Mouse (Mus musculus): Measurements from ENCODE around the gene Cdc37. TPM values are rescaled to one million over a fixed set of nuclear protein-coding genes. Genes with fewer than 3 reads are reported as not detected.

Cdc37 gene
- total RNA-seq, 2 experiments from 2014 or later, result 175 to 181 TPM

DNA sequence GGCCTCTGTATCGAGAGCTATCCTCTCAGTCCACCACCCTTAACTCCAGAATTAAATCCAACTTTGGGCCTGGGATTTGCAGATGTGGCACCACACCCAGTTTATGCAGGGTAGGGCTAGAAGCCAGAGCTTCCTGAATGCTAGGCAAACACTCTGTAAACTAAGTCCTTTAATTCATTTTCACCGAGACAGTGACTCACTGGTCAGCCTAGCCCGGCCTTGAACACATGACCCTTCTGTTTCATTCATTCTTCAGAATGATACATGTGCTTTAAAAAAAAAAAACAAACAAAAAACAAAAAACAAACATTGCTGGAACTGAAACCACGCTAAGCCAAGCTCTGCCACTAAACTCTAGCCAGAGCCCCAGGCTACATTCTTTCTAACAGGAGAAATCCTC is 11.4 kb downstream of the Cdc37 start:
- no peak for DNase-seq (ENCODE audit: low spot score in 2 of 2)

DNA sequence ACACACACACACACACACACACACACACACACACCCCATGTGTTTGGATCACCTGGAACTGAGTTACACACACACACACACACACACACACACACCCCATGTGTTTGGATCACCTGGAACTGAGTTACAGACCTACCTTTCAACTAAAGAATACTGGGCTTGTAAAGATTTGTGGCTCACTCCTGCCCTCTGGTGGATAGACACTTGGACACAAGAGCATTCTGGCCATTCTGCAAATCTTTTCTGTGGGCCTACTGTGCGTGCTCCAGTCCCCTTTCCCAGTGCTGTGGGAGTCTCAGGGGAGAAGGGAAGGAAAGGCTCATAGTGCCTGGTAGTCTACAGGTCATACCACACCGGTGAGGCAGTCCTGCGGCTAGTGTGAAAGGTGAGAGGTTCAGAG is 12.6 kb downstream of the Cdc37 start:
- peak; percentile 48 to 66 for DNase-seq (ENCODE audit: low spot score in 2 of 2)

DNA sequence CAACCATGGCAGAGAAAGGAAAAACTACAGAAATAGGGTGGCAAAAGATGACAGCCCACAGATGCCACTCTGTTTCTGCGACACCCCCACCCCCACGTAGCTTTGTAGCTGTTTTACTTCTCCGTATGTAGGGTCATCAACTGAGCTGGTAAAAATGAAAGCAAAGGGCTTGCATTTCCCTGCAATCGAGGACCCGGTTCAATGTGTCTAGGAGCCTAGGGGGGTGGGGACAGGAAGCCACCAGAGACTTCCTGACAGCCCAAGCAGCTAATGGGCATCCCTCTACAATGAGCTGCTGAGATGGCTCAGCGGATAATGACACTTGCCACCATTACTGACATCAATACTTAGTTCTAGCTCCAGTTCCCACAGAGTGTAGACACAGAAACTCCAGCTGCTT is 13.4 kb downstream of the Cdc37 start:
- DNase-seq (ENCODE audit: low spot score in 2 of 2), result no peak

DNA sequence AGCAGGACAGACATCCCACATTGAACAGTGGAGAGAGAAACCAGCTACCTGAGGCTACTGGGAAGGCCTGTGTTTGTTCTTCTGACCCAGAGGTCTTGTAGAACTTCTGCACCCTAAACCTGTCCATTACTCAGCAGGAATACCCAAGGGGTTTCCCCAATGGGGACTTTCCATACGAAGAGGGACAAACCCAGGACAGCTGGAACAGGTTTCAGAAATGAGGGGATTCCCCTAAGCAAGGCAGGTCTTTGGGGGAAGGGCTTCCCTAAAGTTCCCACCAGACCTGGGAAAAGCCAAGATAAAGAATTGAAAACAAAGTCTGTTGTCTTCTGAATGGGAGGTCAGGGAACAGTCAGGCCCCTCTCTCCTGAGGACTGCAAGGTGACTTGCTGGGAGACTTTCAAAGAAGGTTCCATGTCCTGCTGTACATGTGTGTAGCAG is 13.8 kb downstream of the Cdc37 start:
- no peak for DNase-seq (ENCODE audit: low spot score in 2 of 2)

DNA sequence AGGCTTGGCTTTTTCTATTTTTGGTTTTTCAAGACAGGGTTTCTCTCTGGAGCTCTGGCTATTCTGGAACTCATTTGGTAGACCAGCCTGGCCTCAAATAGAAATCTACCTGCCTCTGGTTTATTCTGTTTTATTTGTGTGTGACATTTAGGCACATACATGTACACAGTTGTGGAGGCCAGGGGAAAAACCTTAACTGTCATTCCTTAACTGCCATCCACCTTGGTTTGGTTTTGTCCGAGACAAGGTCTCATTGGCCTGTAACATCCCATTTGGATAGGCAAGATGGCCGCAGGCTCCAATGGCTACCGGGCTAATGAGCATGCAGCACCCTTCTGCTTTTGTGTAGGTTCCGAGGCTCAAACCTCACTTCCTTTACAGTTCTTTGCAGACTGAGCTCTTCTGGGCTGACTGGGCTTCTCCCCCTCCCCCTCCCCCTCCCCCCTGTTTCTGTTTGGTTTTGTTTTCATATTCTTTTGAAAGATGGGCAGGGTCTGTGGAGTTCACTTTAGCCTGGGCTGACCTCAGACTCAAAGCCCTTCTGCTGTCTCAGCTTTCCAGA is 14.4 kb downstream of the Cdc37 start:
- DNase-seq (ENCODE audit: low spot score in 2 of 2), result no peak

DNA sequence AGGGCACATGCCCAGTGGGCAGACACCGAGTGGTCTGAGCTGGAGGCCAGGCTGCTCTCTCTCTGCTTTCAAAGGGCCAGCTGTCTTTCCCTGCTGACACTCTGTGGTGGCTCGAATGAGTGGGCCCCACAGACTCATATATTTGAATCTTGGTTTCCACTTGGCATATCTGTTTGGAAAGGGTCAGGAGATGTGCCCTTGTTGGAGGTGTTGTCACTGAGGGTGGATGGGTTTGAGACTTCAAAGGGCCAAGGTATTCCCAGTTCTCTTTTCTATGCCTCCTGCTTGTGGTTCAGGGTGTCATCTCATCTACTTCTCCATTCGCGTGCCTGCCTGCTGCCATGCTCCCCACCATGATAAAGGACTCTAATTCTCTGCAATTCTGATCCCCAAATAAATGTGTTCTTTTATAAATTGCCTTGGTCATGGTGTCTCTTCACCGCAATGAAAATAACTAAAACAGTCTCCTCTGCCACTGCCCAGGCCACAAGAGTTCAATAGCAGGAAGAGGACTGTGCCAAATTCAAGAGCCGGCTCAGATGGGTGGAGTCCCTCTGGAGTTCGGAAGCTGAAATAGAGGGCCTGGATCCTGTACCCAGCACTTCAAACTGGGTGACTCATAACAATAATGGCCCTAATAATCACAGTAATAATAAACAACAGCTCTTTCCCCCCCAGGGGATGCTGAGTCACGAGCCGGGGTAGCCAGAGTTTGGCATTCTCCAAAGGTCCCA is 15.0 kb downstream of the Cdc37 start:
- no peak for DNase-seq (ENCODE audit: low spot score in 2 of 2)

DNA sequence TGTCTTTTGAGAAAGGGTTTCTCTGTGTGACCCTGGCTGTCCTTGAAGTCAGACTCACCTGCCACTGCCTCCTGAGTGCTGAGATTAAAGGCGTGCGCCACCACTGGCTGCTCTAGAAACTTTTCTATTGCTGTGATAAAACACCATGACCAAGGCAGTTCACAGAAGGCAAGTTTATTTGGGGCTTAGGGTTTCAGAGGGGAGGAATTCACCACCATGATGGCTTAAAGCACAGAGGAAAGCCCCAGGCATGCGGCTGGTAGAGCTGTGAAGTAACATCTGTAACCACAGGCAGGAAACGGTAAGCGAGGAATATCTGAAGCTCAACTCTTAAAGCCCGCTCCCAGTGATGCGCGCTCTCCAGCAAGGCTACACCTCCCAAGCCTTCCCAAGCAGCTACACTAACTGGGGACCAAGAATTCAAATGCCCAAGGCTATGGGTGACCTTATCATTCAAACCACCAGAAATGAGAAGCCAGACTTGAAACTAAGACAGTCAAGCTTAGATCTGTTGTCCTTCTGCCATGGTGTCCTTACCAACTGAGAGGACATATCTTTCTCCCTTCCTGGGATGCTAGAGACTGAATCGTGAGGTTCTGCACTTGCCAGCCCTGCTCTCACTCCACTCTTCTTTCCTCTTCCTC is 16.6 kb downstream of the Cdc37 start:
- no peak for DNase-seq (ENCODE audit: low spot score in 2 of 2)

DNA sequence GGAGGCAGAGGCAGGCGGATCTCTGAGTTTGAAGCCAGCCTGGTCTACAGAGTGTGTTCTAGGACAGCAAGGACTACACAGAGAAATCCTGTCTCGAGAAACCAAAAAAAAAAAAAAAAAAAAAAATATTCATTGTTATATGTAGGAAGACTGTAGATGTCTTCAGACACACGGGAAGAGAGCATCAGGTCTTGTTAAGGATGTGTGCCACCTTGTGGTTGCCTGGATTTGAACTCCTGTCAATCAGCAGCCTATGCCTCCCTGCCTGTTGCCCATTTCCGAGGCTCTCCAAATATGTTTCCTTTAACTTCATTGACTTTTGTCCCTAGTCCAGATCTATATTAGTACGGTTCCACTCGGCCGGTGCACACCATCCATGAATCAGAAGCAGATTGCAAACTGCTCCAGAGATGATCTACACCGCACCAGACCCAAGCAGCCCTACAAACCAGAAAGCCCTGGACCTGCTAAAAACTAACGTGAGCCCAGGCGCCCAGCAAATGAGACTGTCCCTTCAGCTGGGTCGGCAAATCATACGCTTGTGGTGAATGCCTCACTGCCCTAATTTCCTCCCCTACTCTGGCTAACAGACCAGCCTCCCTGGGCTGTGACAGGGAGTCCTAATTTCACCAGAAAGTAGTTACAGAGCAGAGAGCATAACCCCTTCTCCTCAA is 17.5 kb downstream of the Cdc37 start:
- no peak for DNase-seq (ENCODE audit: low spot score in 2 of 2)

DNA sequence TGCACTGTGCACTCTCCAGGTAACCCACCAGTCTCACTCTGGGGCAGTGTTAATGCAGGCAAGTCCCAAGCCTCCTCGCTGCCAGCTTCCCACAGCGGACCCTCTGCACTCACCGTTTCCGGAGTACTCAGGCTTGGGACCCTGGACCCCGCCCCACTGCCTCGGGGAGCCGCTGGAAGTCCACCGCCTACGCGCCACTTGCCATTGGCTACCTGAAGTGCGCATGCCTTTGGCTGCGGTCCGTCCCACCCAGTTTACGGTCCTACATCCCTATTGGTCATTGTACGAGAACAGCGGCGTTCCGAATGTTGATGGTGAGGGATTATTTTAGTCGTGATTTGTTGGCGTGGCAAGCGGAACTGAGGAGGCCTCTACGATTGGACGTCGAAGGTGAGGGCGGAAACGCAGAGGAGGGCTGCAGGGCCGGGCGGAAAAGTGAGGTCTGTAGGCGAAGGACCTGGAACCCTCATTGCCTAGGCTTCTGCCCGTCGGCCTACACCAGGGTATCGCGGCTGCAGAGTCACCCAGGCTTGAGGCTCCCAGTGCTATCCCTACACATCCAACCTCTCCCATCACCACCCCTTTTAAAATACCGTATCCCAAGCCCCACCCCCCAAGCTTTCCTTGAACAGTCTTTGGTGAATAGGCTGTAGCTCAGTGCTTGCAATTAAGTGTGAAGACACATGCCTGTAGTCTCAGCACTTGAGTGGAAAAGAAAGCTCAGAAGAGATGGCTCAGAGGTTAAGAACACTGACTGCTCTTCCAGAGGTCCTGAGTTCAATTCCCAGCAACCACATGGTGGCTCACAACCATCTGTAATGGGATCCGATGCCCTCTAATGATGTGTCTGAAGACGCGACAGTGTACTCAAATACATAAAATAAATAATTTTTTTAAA is 18.5 kb downstream of the Cdc37 start, which contains the start of gene Tyk2:
TSS of gene Tyk2 (minus strand) at position 185 of the 898 bp plus-strand sequence.
- peak; percentile 80 for DNase-seq (ENCODE audit: low spot score in 2 of 2)

DNA sequence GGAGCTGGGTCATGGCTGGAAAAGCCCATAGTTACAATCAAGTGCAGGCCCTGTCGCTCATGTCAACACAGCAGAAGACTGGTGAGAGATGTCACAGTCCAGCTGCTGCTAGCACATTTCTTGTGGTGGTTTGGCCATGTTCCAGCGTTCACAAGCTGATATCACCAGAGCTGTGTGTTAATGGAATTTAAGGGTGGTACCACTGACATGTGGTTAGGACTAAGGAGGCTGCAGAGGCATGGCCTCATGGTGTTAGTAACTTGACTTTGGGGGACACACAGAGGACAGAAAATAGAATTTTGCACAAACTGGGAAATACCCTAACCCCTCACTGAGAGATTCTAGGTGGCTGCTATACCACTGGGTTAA is 23.5 kb downstream of the Cdc37 start:
- no peak for DNase-seq (ENCODE audit: low spot score in 2 of 2)

DNA sequence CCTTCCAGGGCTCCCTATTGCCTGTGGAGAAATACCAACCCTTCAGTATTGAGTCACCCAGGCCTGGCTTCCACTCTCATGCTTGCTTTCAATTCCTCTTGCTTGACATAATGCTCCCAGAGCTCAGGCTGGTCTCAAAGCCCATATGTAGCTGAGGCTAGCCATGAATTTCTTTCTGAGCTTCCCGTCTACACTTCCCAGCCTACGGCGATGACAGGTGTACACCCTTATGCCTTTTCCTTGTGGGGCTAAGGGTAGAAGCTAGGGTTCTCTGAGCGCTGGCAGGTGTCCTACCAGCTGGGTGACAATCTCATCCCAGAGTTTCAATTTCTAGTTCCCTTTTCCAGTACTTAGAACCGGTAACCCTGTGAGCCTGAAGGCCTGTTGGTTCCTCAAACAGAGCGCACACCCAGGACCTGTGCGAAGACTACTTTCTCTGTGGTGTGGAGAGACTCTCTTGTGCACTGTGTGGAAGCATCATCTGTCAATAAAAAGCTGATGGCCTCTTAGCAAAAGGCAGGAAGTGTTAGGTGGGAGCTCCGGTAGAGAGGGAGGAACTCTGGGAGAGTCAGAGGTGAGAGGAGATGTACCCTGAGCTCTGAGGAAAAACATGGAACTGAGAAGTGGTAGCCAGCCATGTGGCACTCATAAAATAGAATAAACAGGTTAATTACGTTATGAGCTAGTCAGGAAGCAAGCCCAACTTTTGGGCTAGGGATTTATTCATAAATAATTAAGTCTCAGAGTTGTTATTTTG is 24.1 kb downstream of the Cdc37 start:
- no peak for DNase-seq (ENCODE audit: low spot score in 2 of 2)

DNA sequence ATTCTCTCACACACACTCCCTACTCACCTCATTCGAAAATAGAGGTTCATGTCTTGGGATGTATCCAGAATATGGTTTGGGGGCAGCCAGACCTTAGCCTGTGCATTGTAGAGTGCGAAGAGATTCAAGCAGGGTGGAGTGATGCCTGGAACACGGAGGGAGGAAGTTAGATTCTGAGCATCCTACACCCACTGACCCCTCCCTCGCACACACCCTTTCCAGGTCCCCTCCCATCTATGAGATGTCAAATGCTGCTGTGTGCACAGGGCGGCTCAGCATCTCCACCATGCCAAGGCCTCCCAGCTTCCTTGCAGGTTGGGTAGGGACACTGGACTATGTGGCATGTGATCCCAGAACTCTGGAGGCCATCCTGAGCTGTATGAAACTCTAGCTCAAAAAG is 24.9 kb downstream of the Cdc37 start:
- DNase-seq (ENCODE audit: low spot score in 2 of 2), result no peak

DNA sequence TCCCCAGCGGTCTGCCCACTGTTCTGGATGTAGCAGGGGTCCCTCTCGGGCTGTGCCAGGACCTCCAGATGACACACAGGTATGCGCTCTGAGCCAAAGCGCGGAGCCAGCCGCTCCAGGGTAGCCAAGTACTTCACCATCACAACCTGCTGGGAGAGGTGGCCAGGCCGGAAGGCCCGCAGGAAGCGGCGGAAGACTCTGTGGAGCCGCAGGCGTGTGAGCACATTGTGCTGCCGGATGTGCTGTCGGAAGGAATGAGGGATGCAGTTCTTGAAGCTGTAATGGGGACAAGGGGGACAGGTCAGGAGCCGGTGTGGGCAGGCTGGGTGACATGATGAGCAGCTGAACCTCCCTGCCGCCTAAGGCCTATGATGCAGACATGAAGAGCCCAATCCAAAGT is 28.3 kb downstream of the Cdc37 start:
- DNase-seq (ENCODE audit: low spot score in 2 of 2), result no peak

DNA sequence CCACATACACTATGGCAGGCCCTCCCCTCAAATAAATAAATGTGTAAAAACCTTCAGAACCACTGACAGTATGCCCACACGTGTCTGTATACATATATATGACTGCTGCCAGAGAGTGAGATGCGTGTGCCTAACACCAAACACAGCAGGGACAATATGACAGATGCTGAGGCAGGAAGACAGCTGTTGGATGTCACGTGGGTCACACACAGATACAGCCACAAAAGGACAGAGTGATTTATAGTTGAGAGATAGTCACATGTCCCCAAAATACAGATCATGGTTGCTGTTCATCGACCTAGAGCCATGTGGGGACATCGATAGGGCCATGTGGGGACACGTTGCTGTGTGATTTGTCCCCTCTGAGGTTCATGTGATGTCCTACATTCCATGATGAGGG is 32.7 kb downstream of the Cdc37 start:
- DNase-seq (ENCODE audit: low spot score in 2 of 2), result no peak

DNA sequence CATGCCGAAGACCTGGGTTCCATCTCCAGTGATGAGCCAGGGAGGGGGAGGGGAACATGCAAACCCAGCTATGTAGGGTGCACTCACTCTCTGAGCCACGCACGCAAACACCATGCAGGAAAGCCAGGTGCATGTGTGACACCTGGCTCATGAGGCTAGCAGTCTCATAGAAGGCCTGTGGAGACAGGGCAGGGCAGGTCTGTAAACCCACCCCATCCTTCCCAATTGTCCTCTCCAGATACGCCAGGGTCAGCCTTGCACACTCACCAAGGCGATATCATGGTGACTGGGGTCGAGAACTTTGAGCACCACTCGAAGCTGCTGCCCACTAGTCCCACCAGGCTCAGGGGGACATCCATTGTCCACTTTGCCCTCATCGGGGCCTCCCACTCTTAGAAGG is 34.7 kb downstream of the Cdc37 start:
- DNase-seq (ENCODE audit: low spot score in 2 of 2), result no peak

DNA sequence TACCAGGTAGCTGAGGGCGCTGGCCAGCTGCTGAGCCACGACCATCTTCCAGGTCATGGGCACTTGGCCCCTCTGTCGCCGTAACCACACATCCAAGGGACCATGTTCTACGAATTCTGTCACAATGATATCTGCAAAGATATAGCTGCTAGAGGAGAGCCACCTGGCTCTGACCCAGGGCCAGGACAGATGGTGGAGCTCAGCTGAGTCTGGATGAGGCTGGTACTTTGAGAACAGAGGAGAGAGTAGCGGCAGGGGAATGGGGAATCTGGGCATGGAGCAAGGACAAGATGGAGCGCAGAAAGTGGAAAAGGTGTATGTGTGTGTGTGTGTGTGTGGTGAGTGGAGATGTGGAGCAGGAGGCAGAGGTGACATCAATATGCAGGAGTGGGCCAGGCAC is 35.6 kb downstream of the Cdc37 start:
- DNase-seq (ENCODE audit: low spot score in 2 of 2), result no peak

DNA sequence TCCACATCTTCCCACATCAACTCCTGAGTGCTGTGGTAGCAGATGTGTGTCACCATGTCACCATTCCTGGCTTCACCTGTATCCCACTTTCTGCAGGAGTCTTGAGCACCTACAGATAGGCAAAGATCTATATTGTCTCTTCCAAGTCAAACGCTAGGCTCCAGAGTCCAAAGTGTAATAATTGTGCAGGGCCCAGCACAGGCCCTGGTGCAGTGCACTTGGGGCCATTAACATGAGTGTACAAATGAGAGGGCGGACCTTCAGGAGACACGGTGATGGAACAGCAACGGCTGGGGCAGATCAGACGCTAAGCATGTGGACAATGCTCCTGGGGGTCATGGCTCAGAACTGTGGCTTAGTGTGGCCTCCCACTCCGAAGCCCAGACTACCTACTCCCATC is 36.0 kb downstream of the Cdc37 start:
- no peak for DNase-seq (ENCODE audit: low spot score in 2 of 2)

DNA sequence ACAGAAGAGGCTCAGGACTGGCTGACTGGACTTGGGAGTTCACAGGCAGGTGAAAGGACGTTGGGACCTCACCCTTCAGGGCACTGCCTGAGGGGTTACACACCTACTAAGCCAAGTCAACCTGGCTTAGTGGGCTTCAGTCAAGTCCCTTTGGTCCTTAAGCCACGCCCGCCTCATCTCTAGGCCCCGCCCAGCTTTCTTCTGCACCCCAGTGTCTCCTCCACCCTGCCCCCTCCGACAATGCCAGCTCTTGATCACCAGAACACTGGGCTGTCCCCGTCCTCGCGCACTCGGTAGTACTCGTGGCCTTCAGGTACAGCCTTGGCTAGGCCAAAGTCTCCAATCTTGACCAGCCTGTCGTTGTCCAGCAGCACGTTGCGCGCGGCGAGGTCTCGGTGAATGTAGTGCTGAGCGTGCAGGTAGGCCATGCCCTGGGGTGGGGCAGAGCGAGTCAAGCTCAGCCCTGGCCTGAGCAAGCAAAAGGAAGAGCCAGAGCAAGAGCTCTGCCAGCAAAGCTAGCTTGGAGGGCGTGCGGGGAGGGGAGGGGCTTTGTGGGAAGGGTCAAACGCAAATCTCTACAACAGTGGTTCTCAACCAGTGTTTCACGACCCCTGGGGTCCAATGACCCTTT is 42.1 kb downstream of the Cdc37 start:
- no peak for DNase-seq (ENCODE audit: low spot score in 2 of 2)

DNA sequence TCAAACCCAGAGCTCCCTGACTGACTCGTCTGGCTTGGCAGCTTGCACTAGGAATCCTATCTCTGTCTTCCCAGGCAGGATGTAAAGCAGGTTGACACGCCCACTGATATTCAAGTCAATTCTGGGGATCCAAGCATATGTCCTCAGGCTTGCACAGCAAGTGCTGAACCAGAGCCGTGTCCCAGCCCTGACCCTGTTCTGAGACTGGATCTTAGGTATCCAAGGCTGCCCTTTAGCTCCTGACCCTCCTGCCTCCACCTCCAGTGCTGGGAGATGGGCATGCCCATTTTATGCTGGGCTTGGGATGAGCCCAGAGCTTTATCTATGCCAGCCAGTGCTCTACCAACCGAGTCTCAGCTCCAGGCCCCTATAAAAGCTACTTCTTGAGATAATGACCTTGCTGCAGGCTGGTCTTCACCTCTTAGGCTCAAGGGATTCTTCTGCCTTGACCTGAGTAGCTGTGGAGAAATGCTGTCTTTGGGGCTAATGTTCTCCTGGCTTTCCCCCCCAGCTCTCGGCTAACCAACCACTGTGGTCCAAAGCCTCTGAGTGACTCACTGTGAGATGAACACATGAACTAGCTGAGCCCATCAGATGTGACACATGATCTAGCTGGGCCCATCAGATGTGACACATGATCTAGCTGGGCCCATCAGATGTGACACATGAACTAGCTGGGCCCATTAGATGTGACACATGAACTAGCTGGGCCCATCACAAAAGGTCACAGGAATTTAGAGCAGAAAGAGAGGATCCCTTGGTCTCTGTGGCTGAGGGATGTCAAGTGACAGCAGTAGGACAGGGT is 43.8 kb downstream of the Cdc37 start:
- no peak for DNase-seq (ENCODE audit: low spot score in 2 of 2)

Data from adrenal gland, adult 18-20 months (tissue).